Mouse (Mus musculus) kidney, adult 2 months (tissue): ENCODE measurements around the gene Scn1b.

Source experiments
- CTCF ChIP-seq: fragments of 200-500 bp; conservative IDR thresholded peaks from 2 replicates; pipeline ENCODE4 v1.5.1; 2011; ENCODE audit warnings: low read depth, mild to moderate bottlenecking, control low read depth, low read length, moderate library complexity, mixed read lengths; ENCODE audit not compliant: insufficient read depth, insufficient read length
- POLR2A ChIP-seq: fragments of 200-500 bp; IDR thresholded peaks from one replicate; pipeline ENCODE4 v1.6.1; 2011; ENCODE audit warnings: low read depth, low read length, control low read depth

- no peak for TF ChIP-seq CTCF
- no peak for TF ChIP-seq POLR2A
Measured at GRCm38 (mm10) chr7:31073546-31073945, 53.3 kb downstream of the Scn1b start.
